Mouse (Mus musculus): ENCODE measurements around the gene Serpinf2.
A peak's percentile ranks its signal among the peaks of the same experiment; 100 is the strongest.

Serpinf2 gene

DNA sequence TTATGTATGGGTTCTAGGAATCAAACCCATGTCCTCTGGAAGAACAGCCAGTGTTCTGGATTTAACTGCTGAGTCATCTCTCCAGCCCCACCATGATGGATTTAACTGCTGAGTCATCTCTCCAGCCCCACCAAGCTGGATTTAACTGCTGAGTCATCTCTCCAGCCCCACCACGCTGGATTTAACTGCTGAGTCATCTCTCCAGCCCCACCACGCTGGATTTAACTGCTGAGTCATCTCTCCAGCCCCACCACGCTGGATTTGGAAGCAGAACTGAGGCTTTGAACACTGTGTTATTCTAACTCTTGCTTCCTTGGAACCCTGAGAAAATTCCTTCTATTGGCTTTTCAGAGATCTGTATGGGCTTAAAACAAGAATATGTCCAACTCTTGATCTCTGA is 55.9 kb downstream of the Serpinf2 start:
- DNase-seq (ENCODE audit: low read depth), result peak; percentile 38

Measured in c-Kit-positive CD71-positive TER-119-negative erythroid progenitor cells, embryonic 14.5 days (primary cell).